21 mouse cellular contexts compared by ENCODE assay signal in the genomic region with DNA sequence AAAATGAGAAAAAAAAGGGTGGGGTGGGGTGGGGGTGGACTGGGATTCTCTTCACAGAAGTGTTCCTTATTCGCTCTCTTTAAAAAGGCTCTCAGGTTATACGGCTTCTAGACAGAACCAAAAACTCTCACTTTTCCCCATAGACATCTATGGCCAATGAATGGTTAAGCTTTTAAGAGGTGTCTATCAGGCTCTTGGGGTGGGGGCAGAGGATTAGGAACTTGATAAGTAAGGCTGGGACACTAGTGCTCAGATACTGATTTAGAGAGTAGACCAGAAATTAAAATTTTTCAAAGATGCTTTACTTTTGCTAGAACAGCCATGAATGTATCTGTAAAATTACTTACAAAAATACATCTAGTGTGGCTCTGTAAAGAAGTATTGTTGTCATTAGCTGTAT. TPM values are rescaled to one million over a fixed set of nuclear protein-coding genes. Genes with fewer than 3 reads are reported as not detected.
"Had no signal": no experiment of that assay in that cellular context is flagged by ENCODE, and none has a peak within 500 bp of the region (broad histone marks: within the 10 kb centered on the region; RNA-seq: fewer than 3 reads in every experiment).

No protein-coding gene starts in this region.

- DNase-seq: retina, postnatal 1 day; right cerebral cortex, adult 18-20 months; right cerebral cortex, postnatal 14 days; right cerebral cortex, postnatal 25 days; right cerebral cortex, postnatal 4 days; spleen, adult 18-20 months; thymus, adult 18-20 months; thymus, adult 2 months; thymus, postnatal 14 days; thymus, postnatal 25 days; thymus, postnatal 36 days; thymus, postnatal 4 days had no signal

- H3K36me3 ChIP-seq: neural tube, embryonic 13.5 days; neural tube, embryonic 15.5 days; stomach, embryonic 15.5 days had no signal

- H3K9ac ChIP-seq: neural tube, embryonic 13.5 days; neural tube, embryonic 15.5 days; stomach, embryonic 15.5 days had no signal

- H3K27ac ChIP-seq: neural tube, embryonic 13.5 days; neural tube, embryonic 15.5 days; stomach, embryonic 15.5 days; stomach, postnatal 0 days had no signal

- H3K9me3 ChIP-seq: neural tube, embryonic 13.5 days; neural tube, embryonic 15.5 days; stomach, embryonic 15.5 days had no signal

- H3K4me3 ChIP-seq: neural tube, embryonic 13.5 days; neural tube, embryonic 15.5 days; stomach, embryonic 15.5 days had no signal

RNA-seq across cellular contexts. Expression of a gene that starts 5.1 kb away (rescaled TPM):
- total RNA-seq: neutrophil, adult 5-6 weeks had no signal
- polyA plus RNA-seq: stomach, embryonic 14.5 days; stomach, embryonic 16.5 days; stomach, postnatal 0 days; thymus, postnatal 0 days; urinary bladder, adult 2 months had no signal
